Mouse (Mus musculus): ENCODE data around the gene Zfp239. TPM values are rescaled to one million over a fixed set of nuclear protein-coding genes. Genes with fewer than 3 reads are reported as not detected.
A peak's percentile ranks its signal among the peaks of the same experiment; 100 is the strongest.

Gene Zfp239
- polyA plus RNA-seq (2012; rRNA removed) = 18.4 and 19.8 TPM in 2 replicates

DNA sequence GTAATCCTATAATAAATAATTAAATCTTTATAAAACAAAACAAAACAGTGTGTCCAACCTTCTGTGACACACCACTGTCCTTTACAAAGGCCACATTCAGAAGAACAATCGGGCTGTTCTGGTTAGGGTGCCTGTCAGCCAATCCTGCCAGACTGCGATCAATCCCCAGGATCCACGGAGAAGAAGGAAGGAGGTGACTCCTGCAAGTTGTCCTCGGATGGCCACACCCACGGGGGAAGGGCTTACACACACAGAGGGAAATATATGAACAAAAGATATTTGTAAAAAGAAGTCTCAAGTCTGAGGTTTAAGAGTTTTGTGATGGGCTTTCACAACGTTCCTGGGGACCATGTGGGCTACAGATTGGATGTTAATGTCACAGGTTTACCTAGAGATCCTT lies at the start of gene Zfp239:
TSS of gene Zfp239 (plus strand) at position 253 of the 400 bp plus-strand sequence.
- H3K27ac ChIP-seq (ENCODE audit: insufficient read depth, low read length) = peak within 1 kb of the TSS; percentile 25; the same call in 1 of the 2 replicates
- DNase-seq = no peak
- peak within 1 kb of the TSS; percentile 85 for H3K4me3 ChIP-seq (replicated peaks; ENCODE audit: insufficient read depth, low read depth, low read length)
- peaks cover 3% of the 10 kb centered on the region; the same call in 1 of the 2 replicates for H3K4me1 ChIP-seq (ENCODE audit: control insufficient read depth, insufficient read depth, low read length)
- 62% methylated on average over 6 of the region's 6 CpGs for WGBS
- TF ChIP-seq POLR2A (IDR thresholded peaks at IDR 0.05; ENCODE audit: borderline replicate concordance, insufficient read depth, low read length) (no peak), CTCF (IDR thresholded peaks at IDR 0.05; ENCODE audit: borderline replicate concordance, insufficient read depth, low read depth, low read length) (no peak)
- no peaks in the 10 kb centered on the region for H3K27me3 ChIP-seq (ENCODE audit: control insufficient read depth, insufficient read depth, low read length)

- Histone ChIP-seq H3K27ac (ENCODE audit: insufficient read depth, low read length) (no peak overlapping the region), H3K4me1 (ENCODE audit: control insufficient read depth, insufficient read depth, low read length) (no peaks in the 10 kb centered on the region), H3K27me3 (ENCODE audit: control insufficient read depth, insufficient read depth, low read length) (no peaks in the 10 kb centered on the region), H3K4me3 (replicated peaks; ENCODE audit: insufficient read depth, low read depth, low read length) (no peak overlapping the region)
- no peak for DNase-seq
- no peak for TF ChIP-seq CTCF (IDR thresholded peaks at IDR 0.05; ENCODE audit: borderline replicate concordance, insufficient read depth, low read depth, low read length)
- no peak for TF ChIP-seq POLR2A (IDR thresholded peaks at IDR 0.05; ENCODE audit: borderline replicate concordance, insufficient read depth, low read length)
Measured at GRCm38 (mm10) chr6:117814681-117815080, 47.2 kb upstream of the Zfp239 start.

GRCm38 (mm10) chr6:117817108-117817541 lies 44.8 kb upstream of the Zfp239 start:
- no peak for DNase-seq
- Histone ChIP-seq H3K4me3 (replicated peaks; ENCODE audit: insufficient read depth, low read depth, low read length) (no peak overlapping the region), H3K27ac (ENCODE audit: insufficient read depth, low read length) (no peak overlapping the region), H3K27me3 (ENCODE audit: control insufficient read depth, insufficient read depth, low read length) (no peaks in the 10 kb centered on the region), H3K4me1 (ENCODE audit: control insufficient read depth, insufficient read depth, low read length) (no peaks in the 10 kb centered on the region)
- TF ChIP-seq CTCF (IDR thresholded peaks at IDR 0.05; ENCODE audit: borderline replicate concordance, insufficient read depth, low read depth, low read length) = no peak
- no peak for TF ChIP-seq POLR2A (IDR thresholded peaks at IDR 0.05; ENCODE audit: borderline replicate concordance, insufficient read depth, low read length)
- 79% methylated on average over 5 of the region's 5 CpGs for WGBS

DNA sequence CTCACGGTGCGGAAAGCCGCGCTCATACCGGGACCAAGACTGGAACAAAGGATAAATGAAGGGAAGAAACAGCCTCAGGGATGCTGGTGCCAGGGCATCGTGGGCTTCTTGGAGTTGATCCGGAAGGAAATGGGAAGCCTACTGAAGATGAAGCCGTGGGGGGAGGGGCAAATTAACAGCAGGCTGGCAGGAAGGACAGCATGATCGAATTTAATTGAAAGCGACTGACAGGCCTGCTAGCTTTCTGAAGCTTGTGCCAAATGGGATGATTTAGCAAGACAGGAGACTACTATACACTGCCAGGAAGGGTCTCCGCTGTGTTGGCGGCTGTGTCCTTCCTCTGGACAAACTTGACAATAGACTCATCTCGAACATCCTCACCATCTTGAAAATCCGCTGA lies 41.6 kb upstream of the Zfp239 start:
- no peak overlapping the region for H3K27ac ChIP-seq (ENCODE audit: insufficient read depth, low read length)
- no peaks in the 10 kb centered on the region for H3K4me1 ChIP-seq (ENCODE audit: control insufficient read depth, insufficient read depth, low read length)
- no peak overlapping the region for H3K4me3 ChIP-seq (replicated peaks; ENCODE audit: insufficient read depth, low read depth, low read length)
- 26% methylated on average over 14 of the region's 14 CpGs for WGBS
- no peak for DNase-seq
- no peak for TF ChIP-seq POLR2A (IDR thresholded peaks at IDR 0.05; ENCODE audit: borderline replicate concordance, insufficient read depth, low read length)
- TF ChIP-seq CTCF (IDR thresholded peaks at IDR 0.05; ENCODE audit: borderline replicate concordance, insufficient read depth, low read depth, low read length) = no peak
- H3K27me3 ChIP-seq (ENCODE audit: control insufficient read depth, insufficient read depth, low read length) = no peaks in the 10 kb centered on the region

DNA sequence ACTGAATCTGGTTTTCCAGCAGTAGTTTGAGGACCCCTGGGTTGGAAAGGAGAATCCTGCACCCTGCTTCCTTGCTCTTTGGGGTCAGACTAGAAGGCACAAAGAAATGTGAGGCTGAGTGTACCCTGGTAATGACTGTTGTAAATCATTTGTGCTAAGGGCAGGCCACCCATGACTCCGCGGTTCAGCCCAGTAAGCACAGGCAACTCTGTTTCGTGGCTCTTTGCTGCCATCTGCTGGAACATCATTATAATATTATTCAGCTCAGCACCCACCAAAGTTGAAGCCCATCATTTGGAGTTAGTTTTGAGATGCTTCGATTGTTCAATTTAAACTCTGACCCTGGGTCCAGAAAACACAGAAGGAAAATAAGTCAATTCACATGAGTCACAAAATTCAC lies 36.5 kb upstream of the Zfp239 start:
- no peak overlapping the region for H3K4me3 ChIP-seq (replicated peaks; ENCODE audit: insufficient read depth, low read depth, low read length)
- no peak overlapping the region for H3K27ac ChIP-seq (ENCODE audit: insufficient read depth, low read length)
- H3K27me3 ChIP-seq (ENCODE audit: control insufficient read depth, insufficient read depth, low read length) = no peaks in the 10 kb centered on the region
- H3K4me1 ChIP-seq (ENCODE audit: control insufficient read depth, insufficient read depth, low read length) = no peaks in the 10 kb centered on the region
- no peak for TF ChIP-seq POLR2A (IDR thresholded peaks at IDR 0.05; ENCODE audit: borderline replicate concordance, insufficient read depth, low read length)
- peak; percentile 88 for TF ChIP-seq CTCF (IDR thresholded peaks at IDR 0.05; ENCODE audit: borderline replicate concordance, insufficient read depth, low read depth, low read length)
- DNase-seq = peak; percentile 50 to 58
- WGBS = 13% methylated on average over 4 of the region's 4 CpGs

DNA sequence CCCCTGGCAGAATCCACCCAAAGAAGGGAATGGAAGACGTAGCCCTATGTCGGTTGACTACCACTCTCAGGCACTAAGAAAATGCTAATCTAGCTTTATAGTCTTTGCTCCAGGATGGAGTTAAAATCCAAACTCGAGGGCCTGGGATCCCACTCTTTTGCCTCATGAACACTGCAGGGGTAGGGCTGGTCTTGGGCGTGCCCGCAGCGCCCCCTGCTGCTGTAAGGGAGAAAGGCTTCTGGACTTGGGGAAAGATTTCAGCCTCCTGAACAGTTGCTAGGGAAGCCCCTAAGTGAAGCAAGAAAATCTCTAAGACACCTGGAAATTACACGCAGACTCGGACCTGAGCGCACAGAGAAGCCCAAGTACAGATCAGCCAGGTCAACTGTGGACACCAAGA lies 33.6 kb upstream of the Zfp239 start:
- Histone ChIP-seq H3K4me1 (ENCODE audit: control insufficient read depth, insufficient read depth, low read length) (no peaks in the 10 kb centered on the region), H3K4me3 (replicated peaks; ENCODE audit: insufficient read depth, low read depth, low read length) (no peak overlapping the region), H3K27ac (ENCODE audit: insufficient read depth, low read length) (no peak overlapping the region), H3K27me3 (ENCODE audit: control insufficient read depth, insufficient read depth, low read length) (no peaks in the 10 kb centered on the region)
- peak; percentile 17 to 45 for DNase-seq
- WGBS = 22% methylated on average over 9 of the region's 9 CpGs
- TF ChIP-seq POLR2A (IDR thresholded peaks at IDR 0.05; ENCODE audit: borderline replicate concordance, insufficient read depth, low read length) (no peak), CTCF (IDR thresholded peaks at IDR 0.05; ENCODE audit: borderline replicate concordance, insufficient read depth, low read depth, low read length) (peak; percentile 67)

- H3K27me3 ChIP-seq (ENCODE audit: control insufficient read depth, insufficient read depth, low read length) = no peaks in the 10 kb centered on the region
- WGBS = under 1% methylated on average over 66 of the region's 66 CpGs
- peak within 1 kb of the TSS; percentile 61 for H3K27ac ChIP-seq (ENCODE audit: insufficient read depth, low read length)
- H3K4me3 ChIP-seq (replicated peaks; ENCODE audit: insufficient read depth, low read depth, low read length) = peak within 1 kb of the TSS; percentile 71
- no peaks in the 10 kb centered on the region for H3K4me1 ChIP-seq (ENCODE audit: control insufficient read depth, insufficient read depth, low read length)
- TF ChIP-seq POLR2A (IDR thresholded peaks at IDR 0.05; ENCODE audit: borderline replicate concordance, insufficient read depth, low read length) (peak; percentile 77), CTCF (IDR thresholded peaks at IDR 0.05; ENCODE audit: borderline replicate concordance, insufficient read depth, low read depth, low read length) (peak; percentile 43; the same call in 1 of the 2 replicates)
- peak; percentile 92 to 94 for DNase-seq
Measured at GRCm38 (mm10) chr6:117840686-117841510, 21.0 kb upstream of the Zfp239 start, which contains the start of gene Zfp637. TSS of gene Zfp637 (plus strand) at chr6:117841180.

- 6% methylated on average over 12 of the region's 12 CpGs for WGBS
- no peaks in the 10 kb centered on the region for H3K27me3 ChIP-seq (ENCODE audit: control insufficient read depth, insufficient read depth, low read length)
- no peak for TF ChIP-seq POLR2A (IDR thresholded peaks at IDR 0.05; ENCODE audit: borderline replicate concordance, insufficient read depth, low read length)
- no peak for TF ChIP-seq CTCF (IDR thresholded peaks at IDR 0.05; ENCODE audit: borderline replicate concordance, insufficient read depth, low read depth, low read length)
- peak overlapping the region; percentile 71 for H3K4me3 ChIP-seq (replicated peaks; ENCODE audit: insufficient read depth, low read depth, low read length)
- peak overlapping the region; percentile 61 for H3K27ac ChIP-seq (ENCODE audit: insufficient read depth, low read length)
- DNase-seq = no peak
- H3K4me1 ChIP-seq (ENCODE audit: control insufficient read depth, insufficient read depth, low read length) = no peaks in the 10 kb centered on the region
Measured at GRCm38 (mm10) chr6:117841511-117841955, 20.4 kb upstream of the Zfp239 start.

Data from cerebellum, adult 2 months (tissue).